Mouse (Mus musculus) limb, embryonic 10.5 days (tissue): ENCODE measurements around the gene Gse1. TPM values are rescaled to one million over a fixed set of nuclear protein-coding genes. Genes with fewer than 3 reads are reported as not detected.

Experiments
- DNase-seq: peaks from one replicate; pipeline ENCODE4 v3.0.0-alpha.2; 2017; ENCODE audit warnings: low spot score
- H3K27ac ChIP-seq: fragments of 300-500 bp; sonication (generic); 2 replicates; pipeline ENCODE4 v1.5.1; 2016; ENCODE audit warnings: mild to moderate bottlenecking
- H3K27me3 ChIP-seq: fragments of 300-500 bp; sonication (generic); 2 replicates; pipeline ENCODE4 v1.6.1; 2016; ENCODE audit warnings: low read depth, mild to moderate bottlenecking; ENCODE audit not compliant: poor library complexity, severe bottlenecking
- H3K36me3 ChIP-seq: fragments of 300-500 bp; sonication (generic); 2 replicates; pipeline ENCODE4 v1.6.1; 2016; ENCODE audit warnings: mild to moderate bottlenecking, moderate library complexity
- H3K4me1 ChIP-seq: fragments of 300-500 bp; sonication (generic); 2 replicates; pipeline ENCODE4 v1.6.1; 2016
- H3K4me3 ChIP-seq: fragments of 300-500 bp; sonication (generic); 2 replicates; pipeline ENCODE4 v1.5.1; 2016; ENCODE audit warnings: mild to moderate bottlenecking, moderate library complexity
- H3K9me3 ChIP-seq: fragments of 300-500 bp; sonication (generic); replicated peaks from 2 replicates; pipeline ENCODE4 v1.6.1; 2016; ENCODE audit warnings: mild to moderate bottlenecking
- WGBS: fragments of 180-500 bp; shearing (Covaris S2); methylation state at CpG from one replicate; pipeline ENCODE4 v1.1.7; 2016; 5-methylcytosine and 5-hydroxymethylcytosine counted together
- polyA plus RNA-seq: library from polyadenylated mRNA; unstranded; fragments of >200 nt; fragmentation: Nextera tagmentation; extraction: Ambion mirVana; gene quantifications from 2 replicates; pipeline ENCODE4 v1.2.1, GENCODE M21; 2016

Gse1 gene
- polyA plus RNA-seq, 1 experiment from 2014 or later, result 6.7 TPM

DNA sequence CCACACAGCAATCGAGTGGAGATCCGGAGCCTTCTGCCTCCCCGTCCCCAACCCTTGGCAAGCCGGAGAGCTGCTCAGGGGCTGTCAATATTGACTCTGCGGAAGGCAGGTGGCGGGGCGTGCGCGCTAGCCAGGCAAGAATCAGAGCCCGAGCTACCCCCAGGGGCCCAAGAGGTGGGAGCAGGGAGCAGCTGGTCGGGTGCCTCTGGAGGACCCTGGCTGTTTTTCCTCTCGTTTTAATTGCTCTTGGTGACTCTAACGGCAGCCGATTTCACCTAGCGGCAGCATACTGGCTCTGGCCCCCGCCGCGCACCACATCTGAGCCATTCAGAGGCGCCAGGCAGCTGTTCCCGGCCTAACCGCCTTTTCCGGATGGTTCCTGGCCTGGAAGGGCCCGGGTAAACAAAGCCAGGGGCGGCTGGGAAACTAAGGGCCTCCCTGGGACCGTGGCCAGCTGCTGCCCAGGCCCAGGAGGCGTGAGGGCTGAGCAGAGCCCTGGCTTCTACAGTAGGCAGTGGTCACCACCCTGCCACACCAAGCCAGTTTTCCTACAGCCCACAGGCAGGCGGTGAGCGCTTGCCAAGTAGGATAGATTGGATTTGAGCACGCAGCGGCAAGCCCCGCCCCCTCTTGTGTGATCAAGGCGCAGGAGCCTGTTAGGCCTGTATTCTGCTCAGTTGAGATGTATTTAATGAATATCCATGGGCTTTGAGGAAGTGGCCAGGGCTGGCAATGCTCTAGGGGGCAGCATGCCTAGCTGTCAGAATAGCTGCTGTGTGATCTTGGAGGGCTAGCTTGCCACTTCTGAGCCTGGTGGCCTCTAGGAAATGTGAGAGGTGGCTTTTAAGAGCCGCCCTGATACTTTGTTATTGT lies 188.5 kb downstream of the Gse1 start:
- Histone ChIP-seq H3K27ac (peak overlapping the region; percentile 88), H3K36me3 (no peaks in the 10 kb centered on the region), H3K4me1 (peaks cover 100% of the 10 kb centered on the region), H3K4me3 (peak overlapping the region; percentile 37), H3K27me3 (peaks cover 57% of the 10 kb centered on the region), H3K9me3 (no peaks in the 10 kb centered on the region)
- 2% methylated on average over 33 of the region's 33 CpGs for WGBS
- DNase-seq, result peak; percentile 85

DNA sequence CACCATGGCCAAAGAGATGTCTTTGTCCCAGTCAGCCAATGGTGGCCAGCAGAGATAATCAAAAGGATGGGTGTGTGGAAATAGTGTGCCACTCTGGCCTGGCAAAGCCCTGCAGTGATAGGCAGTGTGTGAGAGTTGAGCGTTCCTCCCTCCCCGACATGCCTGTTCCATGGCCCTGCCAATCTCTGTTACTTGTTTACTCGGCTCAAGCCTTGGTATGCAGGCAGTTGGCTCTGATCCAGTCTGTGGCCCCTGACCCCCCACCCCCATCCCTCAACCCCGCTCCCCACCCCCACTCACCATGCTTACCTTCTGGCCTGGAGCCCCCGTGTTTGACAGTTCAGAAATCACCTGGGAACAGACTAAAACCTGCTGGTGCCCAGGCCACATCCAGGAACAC lies 189.9 kb downstream of the Gse1 start:
- DNase-seq, result no peak
- no peak overlapping the region for H3K4me3 ChIP-seq
- H3K27me3 ChIP-seq, result peaks cover 43% of the 10 kb centered on the region
- no peaks in the 10 kb centered on the region for H3K36me3 ChIP-seq
- H3K27ac ChIP-seq, result peak overlapping the region; percentile 88
- peaks cover 100% of the 10 kb centered on the region for H3K4me1 ChIP-seq
- WGBS, result 53% methylated on average over 5 of the region's 5 CpGs
- no peaks in the 10 kb centered on the region for H3K9me3 ChIP-seq

- Histone ChIP-seq H3K27ac (no peak overlapping the region), H3K27me3 (peaks cover 28% of the 10 kb centered on the region)
These were observed 191.4 kb downstream of the Gse1 start for GRCm38 (mm10) chr8:120419675-120420074.

GRCm38 (mm10) chr8:120420226-120420625 lies 192.0 kb downstream of the Gse1 start:
- Histone ChIP-seq H3K4me1 (peaks cover 100% of the 10 kb centered on the region), H3K27ac (peak overlapping the region; percentile 27)
- WGBS, result 78% methylated on average over 5 of the region's 5 CpGs

More at GRCm38 (mm10) chr8:120419675-120420074, 191.4 kb downstream of the Gse1 start:
- DNase-seq, result no peak
- 79% methylated on average over 9 of the region's 9 CpGs for WGBS
- Histone ChIP-seq H3K36me3 (no peaks in the 10 kb centered on the region), H3K4me1 (peaks cover 100% of the 10 kb centered on the region), H3K9me3 (no peaks in the 10 kb centered on the region), H3K4me3 (no peak overlapping the region)

GRCm38 (mm10) chr8:120421638-120422037 lies 193.4 kb downstream of the Gse1 start:
- peaks cover 24% of the 10 kb centered on the region for H3K27me3 ChIP-seq
- H3K36me3 ChIP-seq, result no peaks in the 10 kb centered on the region
- 1% methylated on average over 9 of the region's 9 CpGs for WGBS
- H3K4me3 ChIP-seq, result no peak overlapping the region
- H3K27ac ChIP-seq, result peak overlapping the region; percentile 68
- no peak for DNase-seq
- no peaks in the 10 kb centered on the region for H3K9me3 ChIP-seq
- peaks cover 100% of the 10 kb centered on the region for H3K4me1 ChIP-seq

More at GRCm38 (mm10) chr8:120420226-120420625, 192.0 kb downstream of the Gse1 start:
- no peak overlapping the region for H3K4me3 ChIP-seq
- H3K9me3 ChIP-seq, result no peaks in the 10 kb centered on the region
- H3K27me3 ChIP-seq, result peaks cover 24% of the 10 kb centered on the region
- no peaks in the 10 kb centered on the region for H3K36me3 ChIP-seq
- DNase-seq, result no peak

GRCm38 (mm10) chr8:120422236-120422635 lies 194.0 kb downstream of the Gse1 start:
- Histone ChIP-seq H3K36me3 (no peaks in the 10 kb centered on the region), H3K27me3 (peaks cover 24% of the 10 kb centered on the region), H3K9me3 (no peaks in the 10 kb centered on the region), H3K27ac (0 out of 2 replicates have a peak overlapping the region, but pooled peaks have one; percentile 78), H3K4me1 (peaks cover 100% of the 10 kb centered on the region), H3K4me3 (no peak overlapping the region)
- no peak for DNase-seq
- 80% methylated on average over 8 of the region's 8 CpGs for WGBS

- H3K9me3 ChIP-seq, result no peaks in the 10 kb centered on the region
- H3K36me3 ChIP-seq, result no peaks in the 10 kb centered on the region
- 47% methylated on average over 7 of the region's 7 CpGs for WGBS
- peaks cover 100% of the 10 kb centered on the region for H3K4me1 ChIP-seq
- no peak overlapping the region for H3K4me3 ChIP-seq
- no peak for DNase-seq
- H3K27ac ChIP-seq, result peak overlapping the region; percentile 78; the same call in 1 of the 2 replicates
- peaks cover 19% of the 10 kb centered on the region for H3K27me3 ChIP-seq
These were observed 195.3 kb downstream of the Gse1 start for GRCm38 (mm10) chr8:120423576-120423975.

GRCm38 (mm10) chr8:120424829-120425198 lies 196.6 kb downstream of the Gse1 start:
- DNase-seq, result no peak
- WGBS, result 27% methylated on average over 4 of the region's 4 CpGs
- H3K4me1 ChIP-seq, result peaks cover 94% of the 10 kb centered on the region
- H3K4me3 ChIP-seq, result peak overlapping the region; percentile 25; the same call in 1 of the 2 replicates
- no peaks in the 10 kb centered on the region for H3K36me3 ChIP-seq
- H3K27me3 ChIP-seq, result peaks cover 9% of the 10 kb centered on the region
- H3K9me3 ChIP-seq, result no peaks in the 10 kb centered on the region
- peak overlapping the region; percentile 78 for H3K27ac ChIP-seq

GRCm38 (mm10) chr8:120425199-120425941 lies 197.1 kb downstream of the Gse1 start:
- DNase-seq, result peak; percentile 67
- H3K4me3 ChIP-seq, result peak overlapping the region; percentile 25

GRCm38 (mm10) chr8:120426105-120426504 lies 197.8 kb downstream of the Gse1 start:
- Histone ChIP-seq H3K4me1 (peaks cover 92% of the 10 kb centered on the region), H3K27me3 (0 out of 2 replicates have a peak, but pooled peaks cover 4% of the 10 kb centered on the region), H3K9me3 (no peaks in the 10 kb centered on the region), H3K4me3 (no peak overlapping the region; the same call in 1 of the 2 replicates), H3K27ac (peak overlapping the region; percentile 78), H3K36me3 (no peaks in the 10 kb centered on the region)
- no peak for DNase-seq
- WGBS, result 31% methylated on average over 1 of the region's 1 CpGs

More at GRCm38 (mm10) chr8:120425199-120425941, 197.1 kb downstream of the Gse1 start:
- Histone ChIP-seq H3K9me3 (no peaks in the 10 kb centered on the region), H3K27ac (peak overlapping the region; percentile 78), H3K27me3 (peaks cover 4% of the 10 kb centered on the region; the same call in 1 of the 2 replicates), H3K4me1 (peaks cover 93% of the 10 kb centered on the region), H3K36me3 (no peaks in the 10 kb centered on the region)
- WGBS, result 2% methylated on average over 8 of the region's 8 CpGs

- 0 out of 2 replicates have a peak, but pooled peaks cover 4% of the 10 kb centered on the region for H3K27me3 ChIP-seq
- no peaks in the 10 kb centered on the region for H3K36me3 ChIP-seq
- DNase-seq, result no peak
- H3K27ac ChIP-seq, result peak overlapping the region; percentile 78
- H3K4me1 ChIP-seq, result peaks cover 88% of the 10 kb centered on the region
- 53% methylated on average over 20 of the region's 20 CpGs for WGBS
- no peaks in the 10 kb centered on the region for H3K9me3 ChIP-seq
- H3K4me3 ChIP-seq, result no peak overlapping the region
These were observed 198.5 kb downstream of the Gse1 start for GRCm38 (mm10) chr8:120426622-120427385.

DNA sequence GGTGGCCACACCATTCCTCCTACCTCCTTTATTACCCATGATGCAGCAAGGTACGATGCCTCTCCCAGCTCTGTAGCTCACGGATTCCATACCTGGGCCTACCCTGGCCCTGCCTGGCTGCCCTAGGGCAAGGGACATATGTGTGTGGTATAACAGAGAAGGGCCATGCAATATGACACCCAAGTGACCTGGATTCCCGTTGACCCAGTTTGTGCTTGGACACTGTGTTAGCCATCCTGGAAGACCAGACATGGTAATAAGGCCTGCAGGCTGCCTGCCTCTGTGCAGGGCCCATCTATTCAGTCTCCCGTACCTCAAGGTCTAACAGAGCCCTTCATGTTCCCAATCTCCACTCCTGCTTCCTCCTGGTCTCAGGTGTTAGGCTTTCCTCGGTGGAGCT lies 200.2 kb downstream of the Gse1 start:
- WGBS, result 71% methylated on average over 5 of the region's 5 CpGs
- 0 out of 2 replicates have a peak, but pooled peaks cover 4% of the 10 kb centered on the region for H3K27me3 ChIP-seq
- H3K4me3 ChIP-seq, result no peak overlapping the region
- H3K36me3 ChIP-seq, result 0 out of 2 replicates have a peak, but pooled peaks cover 4% of the 10 kb centered on the region
- H3K9me3 ChIP-seq, result no peaks in the 10 kb centered on the region
- peaks cover 84% of the 10 kb centered on the region for H3K4me1 ChIP-seq
- H3K27ac ChIP-seq, result peak overlapping the region; percentile 14
- no peak for DNase-seq
